Mouse (Mus musculus): ENCODE measurements at regions not wholly inside any gene's neighbourhood (a gene's known extent, or its start where the extent isn't known, plus 50 kb on each side); places are given as distances from the start of the nearest gene placed in this dataset.

DNA sequence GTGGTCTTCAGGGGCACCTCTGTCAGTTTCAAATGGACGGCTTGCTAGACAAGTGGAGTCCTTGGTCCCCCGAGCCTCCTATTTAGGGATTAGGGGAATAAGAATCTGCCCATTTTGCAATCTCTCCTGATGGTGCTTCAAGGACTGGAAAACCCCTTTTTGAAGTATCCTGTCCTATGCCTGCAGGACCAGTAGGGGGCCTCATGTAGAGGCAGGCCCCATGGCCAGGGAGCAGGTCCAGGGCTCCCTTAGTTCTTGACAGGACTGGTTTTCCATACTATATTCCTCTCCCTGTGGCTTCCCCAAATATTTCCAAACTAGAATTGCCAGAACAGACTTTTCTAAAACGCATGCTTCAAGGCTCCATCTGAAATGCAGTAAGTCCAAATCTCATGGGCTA lies 332.6 kb downstream of the Fut8 start:
- ATAC-seq = no peak
- no peak overlapping the region for H3K27ac ChIP-seq (ENCODE audit: low read depth, low read length)
- no peak overlapping the region for H3K4me2 ChIP-seq (ENCODE audit: low read length)
- no peak overlapping the region for H3K4me3 ChIP-seq (ENCODE audit: low read length)
- H3K36me3 ChIP-seq (ENCODE audit: control insufficient read depth, insufficient read depth, low read length) = no peaks in the 10 kb centered on the region
- WGBS = 87% methylated on average over 3 of the region's 3 CpGs
- H3K4me1 ChIP-seq (ENCODE audit: control insufficient read depth, insufficient read depth, low read depth, low read length) = peaks cover 6% of the 10 kb centered on the region; the same call in 1 of the 2 replicates
- no peak overlapping the region for H3K9ac ChIP-seq (ENCODE audit: low read depth, low read length)
- no peaks in the 10 kb centered on the region for H3K27me3 ChIP-seq (replicated peaks; ENCODE audit: control insufficient read depth, insufficient read depth, low read length)
- no peaks in the 10 kb centered on the region for H3K9me3 ChIP-seq (ENCODE audit: control insufficient read depth, low read length)

DNA sequence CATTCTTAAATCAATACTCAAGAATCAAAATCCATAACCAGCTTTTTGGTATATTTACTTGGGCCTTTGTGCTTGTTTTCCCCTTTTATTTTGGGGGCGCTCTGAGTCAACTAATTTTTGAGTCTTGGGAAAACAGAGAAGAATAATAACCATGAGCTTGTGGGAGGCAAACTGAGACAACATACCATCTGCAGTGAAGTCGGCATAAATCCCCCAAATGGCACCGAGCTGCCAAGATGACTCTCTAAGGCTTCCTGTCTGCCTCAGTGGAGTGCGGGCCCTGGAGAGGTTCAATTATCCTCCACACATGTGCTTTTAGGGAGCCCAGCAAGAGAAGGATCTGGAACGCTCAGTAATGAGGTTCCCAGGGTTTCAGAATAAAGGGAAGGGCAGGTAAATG lies 333.1 kb downstream of the Fut8 start:
- Histone ChIP-seq H3K4me1 (ENCODE audit: control insufficient read depth, insufficient read depth, low read depth, low read length) (peaks cover 6% of the 10 kb centered on the region; the same call in 1 of the 2 replicates), H3K27me3 (replicated peaks; ENCODE audit: control insufficient read depth, insufficient read depth, low read length) (no peaks in the 10 kb centered on the region), H3K4me3 (ENCODE audit: low read length) (no peak overlapping the region), H3K9me3 (ENCODE audit: control insufficient read depth, low read length) (no peaks in the 10 kb centered on the region), H3K4me2 (ENCODE audit: low read length) (no peak overlapping the region), H3K36me3 (ENCODE audit: control insufficient read depth, insufficient read depth, low read length) (no peaks in the 10 kb centered on the region), H3K27ac (ENCODE audit: low read depth, low read length) (no peak overlapping the region), H3K9ac (ENCODE audit: low read depth, low read length) (no peak overlapping the region)
- 73% methylated on average over 5 of the region's 5 CpGs for WGBS
- ATAC-seq = no peak

DNA sequence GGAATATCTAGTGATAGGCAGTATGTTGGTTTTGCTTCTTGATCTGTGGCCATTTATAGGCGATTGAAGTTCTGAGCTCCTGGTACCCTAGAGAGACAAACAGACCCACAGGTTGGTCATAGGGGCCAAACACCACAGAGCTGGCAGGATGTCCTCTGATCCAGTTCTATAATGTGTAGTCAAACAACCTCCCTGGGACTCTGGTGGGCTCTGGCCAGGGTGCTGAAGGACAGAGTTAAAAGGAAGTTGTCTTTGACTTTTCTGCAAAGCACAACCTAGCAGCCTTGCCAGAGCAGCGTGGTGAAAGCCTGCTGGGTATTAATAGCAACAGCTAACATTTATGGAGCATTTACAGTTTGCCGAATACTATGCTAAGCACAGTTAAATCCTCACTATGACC lies 337.1 kb downstream of the Fut8 start:
- H3K27ac ChIP-seq (ENCODE audit: low read depth, low read length) = no peak overlapping the region
- H3K4me2 ChIP-seq (ENCODE audit: low read length) = no peak overlapping the region
- H3K9ac ChIP-seq (ENCODE audit: low read depth, low read length) = no peak overlapping the region
- H3K27me3 ChIP-seq (replicated peaks; ENCODE audit: control insufficient read depth, insufficient read depth, low read length) = no peaks in the 10 kb centered on the region
- H3K36me3 ChIP-seq (ENCODE audit: control insufficient read depth, insufficient read depth, low read length) = no peaks in the 10 kb centered on the region
- H3K4me1 ChIP-seq (ENCODE audit: control insufficient read depth, insufficient read depth, low read depth, low read length) = peaks cover 6% of the 10 kb centered on the region; the same call in 1 of the 2 replicates
- H3K9me3 ChIP-seq (ENCODE audit: control insufficient read depth, low read length) = no peaks in the 10 kb centered on the region
- no peak for ATAC-seq
- no peak overlapping the region for H3K4me3 ChIP-seq (ENCODE audit: low read length)
- WGBS = 73% methylated on average over 3 of the region's 3 CpGs

DNA sequence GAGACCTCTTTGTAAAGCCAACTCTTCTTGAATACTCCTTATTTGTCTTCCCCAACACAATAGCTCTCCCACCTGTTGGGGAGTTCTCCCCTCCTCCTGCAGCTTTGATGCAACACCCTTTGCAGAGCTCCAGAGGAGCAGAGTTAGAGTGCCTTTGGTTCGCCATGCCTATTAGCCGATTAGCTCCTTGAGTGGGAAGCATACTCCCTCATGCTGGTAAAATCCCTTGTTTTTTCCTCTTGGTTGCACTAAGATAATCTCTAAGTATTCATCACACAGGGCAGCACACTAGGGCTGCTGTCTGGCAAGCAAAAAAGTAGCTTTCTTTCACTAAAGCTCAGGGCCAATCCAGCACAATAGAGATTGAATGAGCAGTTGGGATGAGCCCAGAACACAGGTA lies 350.4 kb downstream of the Fut8 start:
- WGBS = 33% methylated on average over 2 of the region's 2 CpGs
- H3K9ac ChIP-seq (ENCODE audit: low read depth, low read length) = no peak overlapping the region
- H3K4me3 ChIP-seq (ENCODE audit: low read length) = no peak overlapping the region
- H3K27ac ChIP-seq (ENCODE audit: low read depth, low read length) = no peak overlapping the region
- no peaks in the 10 kb centered on the region for H3K9me3 ChIP-seq (ENCODE audit: control insufficient read depth, low read length)
- no peaks in the 10 kb centered on the region for H3K27me3 ChIP-seq (replicated peaks; ENCODE audit: control insufficient read depth, insufficient read depth, low read length)
- 0 out of 2 replicates have a peak, but pooled peaks have one; percentile 56 for ATAC-seq
- no peaks in the 10 kb centered on the region for H3K36me3 ChIP-seq (ENCODE audit: control insufficient read depth, insufficient read depth, low read length)
- H3K4me1 ChIP-seq (ENCODE audit: control insufficient read depth, insufficient read depth, low read depth, low read length) = no peaks in the 10 kb centered on the region; the same call in 1 of the 2 replicates
- no peak overlapping the region for H3K4me2 ChIP-seq (ENCODE audit: low read length)

DNA sequence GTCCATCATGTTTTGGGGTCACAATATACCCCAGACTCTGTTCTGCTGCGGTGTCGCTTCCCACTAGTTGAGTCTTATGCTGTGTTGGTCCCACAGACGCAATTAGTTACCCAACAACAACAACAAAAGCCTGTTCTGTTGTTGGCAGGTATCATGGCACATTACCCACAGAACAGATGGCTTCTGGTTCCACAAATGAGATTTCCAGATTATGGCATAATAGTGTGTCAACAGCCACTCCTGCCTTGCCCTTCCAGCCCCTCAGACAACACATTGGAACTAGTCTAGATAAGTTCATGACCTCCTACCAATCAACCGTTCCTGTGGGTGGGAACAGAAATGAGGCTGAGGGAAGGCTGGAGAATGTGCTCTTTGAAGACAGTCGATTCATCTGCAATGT lies 351.5 kb downstream of the Fut8 start:
- H3K36me3 ChIP-seq (ENCODE audit: control insufficient read depth, insufficient read depth, low read length) = no peaks in the 10 kb centered on the region
- H3K4me3 ChIP-seq (ENCODE audit: low read length) = no peak overlapping the region
- H3K9me3 ChIP-seq (ENCODE audit: control insufficient read depth, low read length) = no peaks in the 10 kb centered on the region
- no peak overlapping the region for H3K9ac ChIP-seq (ENCODE audit: low read depth, low read length)
- 70% methylated on average over 5 of the region's 5 CpGs for WGBS
- H3K27ac ChIP-seq (ENCODE audit: low read depth, low read length) = no peak overlapping the region
- no peak for ATAC-seq
- H3K4me2 ChIP-seq (ENCODE audit: low read length) = no peak overlapping the region
- no peaks in the 10 kb centered on the region for H3K27me3 ChIP-seq (replicated peaks; ENCODE audit: control insufficient read depth, insufficient read depth, low read length)
- no peaks in the 10 kb centered on the region; the same call in 1 of the 2 replicates for H3K4me1 ChIP-seq (ENCODE audit: control insufficient read depth, insufficient read depth, low read depth, low read length)

DNA sequence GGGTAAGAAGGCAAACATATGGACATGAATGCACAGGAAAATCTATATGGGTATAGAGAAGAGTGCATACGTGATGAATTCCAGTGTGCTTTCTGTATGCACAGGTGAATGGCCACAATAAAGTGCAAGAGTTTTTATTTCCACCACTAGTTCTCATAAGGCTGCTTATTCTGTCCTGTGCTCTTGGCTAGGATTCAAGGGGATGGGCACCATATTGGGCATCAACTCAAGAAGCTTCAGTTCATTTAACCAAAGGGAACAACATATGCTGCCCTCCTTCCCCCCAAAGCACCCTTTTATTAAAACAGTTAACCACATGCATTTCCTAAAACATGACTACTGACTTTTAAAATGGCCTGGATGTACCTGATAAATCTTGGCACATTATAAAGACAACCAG lies 356.2 kb downstream of the Fut8 start:
- no peak overlapping the region for H3K27ac ChIP-seq (ENCODE audit: low read depth, low read length)
- no peaks in the 10 kb centered on the region for H3K36me3 ChIP-seq (ENCODE audit: control insufficient read depth, insufficient read depth, low read length)
- H3K4me1 ChIP-seq (ENCODE audit: control insufficient read depth, insufficient read depth, low read depth, low read length) = peaks cover 9% of the 10 kb centered on the region
- H3K9ac ChIP-seq (ENCODE audit: low read depth, low read length) = no peak overlapping the region
- ATAC-seq = no peak
- no peaks in the 10 kb centered on the region for H3K27me3 ChIP-seq (replicated peaks; ENCODE audit: control insufficient read depth, insufficient read depth, low read length)
- H3K4me2 ChIP-seq (ENCODE audit: low read length) = no peak overlapping the region
- H3K4me3 ChIP-seq (ENCODE audit: low read length) = no peak overlapping the region
- 94% methylated on average over 1 of the region's 1 CpGs for WGBS
- no peaks in the 10 kb centered on the region for H3K9me3 ChIP-seq (ENCODE audit: control insufficient read depth, low read length)

DNA sequence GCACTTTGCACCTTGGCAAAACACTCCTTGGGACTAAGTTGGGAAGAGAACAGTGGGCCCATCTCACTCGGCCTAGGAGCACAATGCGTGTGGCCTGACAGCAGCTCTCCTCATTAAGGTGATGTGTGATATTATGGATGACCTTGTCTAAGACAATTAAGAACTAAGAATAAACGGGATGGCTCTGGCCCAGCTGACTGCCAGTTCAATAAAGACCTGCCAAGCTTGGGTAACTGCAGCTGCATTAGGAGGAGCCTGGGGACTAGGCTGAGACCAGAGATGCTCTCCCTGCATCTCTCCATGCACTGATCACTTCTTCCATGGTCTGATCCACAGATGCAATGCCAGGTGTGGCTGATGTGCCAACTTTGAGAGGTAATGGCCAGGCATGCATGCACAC lies 356.7 kb downstream of the Fut8 start:
- Histone ChIP-seq H3K9me3 (ENCODE audit: control insufficient read depth, low read length) (no peaks in the 10 kb centered on the region), H3K4me1 (ENCODE audit: control insufficient read depth, insufficient read depth, low read depth, low read length) (peaks cover 14% of the 10 kb centered on the region), H3K4me3 (ENCODE audit: low read length) (no peak overlapping the region), H3K27me3 (replicated peaks; ENCODE audit: control insufficient read depth, insufficient read depth, low read length) (no peaks in the 10 kb centered on the region), H3K36me3 (ENCODE audit: control insufficient read depth, insufficient read depth, low read length) (no peaks in the 10 kb centered on the region), H3K9ac (ENCODE audit: low read depth, low read length) (no peak overlapping the region), H3K27ac (ENCODE audit: low read depth, low read length) (no peak overlapping the region), H3K4me2 (ENCODE audit: low read length) (no peak overlapping the region)
- ATAC-seq = peak; percentile 48
- WGBS = 32% methylated on average over 3 of the region's 3 CpGs

DNA sequence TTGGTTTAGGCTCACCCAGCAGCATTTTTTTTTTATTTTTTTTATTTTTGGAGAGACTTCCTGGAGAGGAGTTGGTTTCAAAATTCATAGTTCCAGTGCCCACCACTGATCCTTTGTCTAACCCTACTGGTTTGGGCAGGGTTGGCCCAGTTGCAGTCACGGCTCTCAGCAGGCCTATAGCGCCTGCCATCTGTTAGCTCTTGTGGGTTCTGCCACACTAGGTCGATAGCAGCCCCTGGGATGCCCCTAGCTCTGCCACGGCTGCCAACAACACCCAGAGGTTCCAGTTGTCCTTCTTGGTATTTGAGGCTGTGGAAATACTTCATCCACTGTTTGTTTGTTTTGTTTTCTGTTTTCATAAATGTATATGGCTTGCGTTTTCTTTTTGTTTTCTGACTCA lies 357.9 kb downstream of the Fut8 start:
- Histone ChIP-seq H3K9me3 (ENCODE audit: control insufficient read depth, low read length) (no peaks in the 10 kb centered on the region), H3K4me1 (ENCODE audit: control insufficient read depth, insufficient read depth, low read depth, low read length) (peaks cover 14% of the 10 kb centered on the region), H3K27me3 (replicated peaks; ENCODE audit: control insufficient read depth, insufficient read depth, low read length) (no peaks in the 10 kb centered on the region), H3K36me3 (ENCODE audit: control insufficient read depth, insufficient read depth, low read length) (no peaks in the 10 kb centered on the region), H3K4me3 (ENCODE audit: low read length) (no peak overlapping the region), H3K27ac (ENCODE audit: low read depth, low read length) (no peak overlapping the region), H3K9ac (ENCODE audit: low read depth, low read length) (no peak overlapping the region), H3K4me2 (ENCODE audit: low read length) (no peak overlapping the region)
- WGBS = 70% methylated on average over 5 of the region's 5 CpGs
- no peak for ATAC-seq

DNA sequence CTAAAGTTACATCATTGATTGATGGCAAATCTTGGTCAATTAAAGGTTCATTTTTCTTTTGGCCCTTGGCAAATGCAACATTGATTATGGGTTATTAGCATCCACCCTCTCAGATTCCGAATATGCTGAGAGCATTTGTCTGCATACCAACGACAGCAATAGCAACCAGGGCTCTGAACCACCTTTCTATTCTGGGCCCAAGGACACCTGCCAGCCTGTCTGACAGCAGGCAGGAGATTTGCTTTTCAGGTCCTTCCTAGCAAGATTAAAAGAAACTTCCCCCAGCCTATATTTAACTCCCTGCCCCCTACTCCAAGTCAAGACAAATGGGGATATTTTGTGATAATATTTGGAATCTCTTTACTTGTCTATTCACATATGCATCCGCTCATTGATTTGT lies 358.8 kb downstream of the Fut8 start:
- Histone ChIP-seq H3K36me3 (ENCODE audit: control insufficient read depth, insufficient read depth, low read length) (no peaks in the 10 kb centered on the region), H3K4me1 (ENCODE audit: control insufficient read depth, insufficient read depth, low read depth, low read length) (peaks cover 14% of the 10 kb centered on the region), H3K4me3 (ENCODE audit: low read length) (no peak overlapping the region), H3K9ac (ENCODE audit: low read depth, low read length) (no peak overlapping the region), H3K4me2 (ENCODE audit: low read length) (no peak overlapping the region), H3K9me3 (ENCODE audit: control insufficient read depth, low read length) (no peaks in the 10 kb centered on the region), H3K27ac (ENCODE audit: low read depth, low read length) (no peak overlapping the region), H3K27me3 (replicated peaks; ENCODE audit: control insufficient read depth, insufficient read depth, low read length) (no peaks in the 10 kb centered on the region)
- WGBS = 69% methylated on average over 3 of the region's 3 CpGs
- no peak for ATAC-seq

Measured in hindbrain, embryonic 16.5 days (tissue).